Comparison of ENCODE assay signal across 11 mouse cellular contexts in the genomic region with DNA sequence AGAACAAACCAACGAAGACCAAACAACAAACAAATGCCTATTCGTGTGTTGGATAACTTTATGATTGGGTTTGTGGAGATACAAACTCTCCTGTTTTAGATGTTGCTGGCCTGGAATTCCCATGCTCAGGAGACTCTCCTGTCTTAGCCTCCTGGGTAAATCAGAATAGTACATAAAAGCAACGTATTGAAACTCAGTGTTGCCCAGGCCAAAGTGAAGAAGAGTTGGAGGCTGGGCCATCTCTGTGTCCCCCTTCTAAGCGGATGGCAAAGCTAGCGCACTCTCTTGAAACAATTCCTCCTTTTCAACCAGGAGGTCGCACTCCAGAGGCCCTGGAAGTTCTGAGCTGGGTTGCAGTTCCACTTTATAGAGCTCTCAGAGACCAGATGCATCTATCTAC. TPM values are rescaled to one million over a fixed set of nuclear protein-coding genes. Genes with fewer than 3 reads are reported as not detected.
DNase-seq lines count a peak whose midpoint lies in the region; ATAC-seq and TF ChIP-seq lines count a peak whose summit lies in the region.
"Had no signal": no experiment of that assay in that cellular context is flagged by ENCODE, and none has a peak within 500 bp of the region (broad histone marks: within the 10 kb centered on the region; RNA-seq: fewer than 3 reads in every experiment).

No protein-coding gene starts in this region.

- DNase-seq in liver, postnatal 0 days, result no peak
- no peak for DNase-seq in hindbrain, embryonic 10.5 days (ENCODE audit: low spot score)
- peak; percentile 94 for DNase-seq in midbrain, embryonic 11.5 days (ENCODE audit: low spot score, missing footprints)
- DNase-seq in thymus, adult 18-20 months, result no peak
- no peak for DNase-seq in lung, postnatal 25 days (ENCODE audit: low spot score)
- DNase-seq: heart, adult 11 months; kidney, adult 2 months had no signal

- H3K4me2 ChIP-seq in liver, postnatal 0 days (ENCODE audit: low read depth, low read length), result no peak overlapping the region
- H3K4me2 ChIP-seq in liver, embryonic 12.5 days, result no peak overlapping the region
- no peak overlapping the region for H3K4me2 ChIP-seq in midbrain, embryonic 11.5 days

- no peak overlapping the region for H3K9ac ChIP-seq in liver, postnatal 0 days (replicated peaks)
- no peak overlapping the region for H3K9ac ChIP-seq in liver, embryonic 12.5 days
- peak overlapping the region; percentile 60 for H3K9ac ChIP-seq in midbrain, embryonic 11.5 days (ENCODE audit: low read length)
- H3K9ac ChIP-seq: liver, embryonic 14.5 days had no signal

- no peak for TF ChIP-seq EP300 in liver, postnatal 0 days (IDR thresholded peaks at IDR 0.05; ENCODE audit: low read depth)

- no peak for TF ChIP-seq CTCF in liver, postnatal 0 days (IDR thresholded peaks at IDR 0.05; ENCODE audit: low read depth)
- no peak for TF ChIP-seq CTCF in olfactory bulb, adult 2 months (IDR thresholded peaks at IDR 0.05; ENCODE audit: insufficient read depth, low read depth, low read length)

- H3K4me3 ChIP-seq in liver, postnatal 0 days (ENCODE audit: low read depth, low read length), result no peak overlapping the region
- H3K4me3 ChIP-seq in liver, embryonic 12.5 days, result no peak overlapping the region
- H3K4me3 ChIP-seq in hindbrain, embryonic 10.5 days, result peak overlapping the region; percentile 32; the same call in 1 of the 2 replicates
- no peak overlapping the region for H3K4me3 ChIP-seq in midbrain, embryonic 11.5 days (ENCODE audit: low read depth, low read length)
- no peak overlapping the region for H3K4me3 ChIP-seq in olfactory bulb, adult 2 months (ENCODE audit: insufficient read depth, low read depth, low read length)

- 79% methylated on average over 6 of the region's 6 CpGs for WGBS in liver, postnatal 0 days (ENCODE audit: insufficient replicate concordance)
- WGBS in liver, embryonic 12.5 days (ENCODE audit: insufficient replicate concordance), result 72% methylated on average over 6 of the region's 6 CpGs
- 75% methylated on average over 6 of the region's 6 CpGs for WGBS in hindbrain, embryonic 10.5 days
- 68% methylated on average over 6 of the region's 6 CpGs for WGBS in midbrain, embryonic 11.5 days
- WGBS in olfactory bulb, adult 2 months, result 61% methylated on average over 6 of the region's 6 CpGs

- H3K36me3 ChIP-seq in liver, postnatal 0 days (replicated peaks; ENCODE audit: insufficient read depth, low read length), result no peaks in the 10 kb centered on the region
- no peaks in the 10 kb centered on the region for H3K36me3 ChIP-seq in liver, embryonic 12.5 days
- H3K36me3 ChIP-seq in hindbrain, embryonic 10.5 days, result no peaks in the 10 kb centered on the region
- no peaks in the 10 kb centered on the region for H3K36me3 ChIP-seq in midbrain, embryonic 11.5 days (ENCODE audit: control insufficient read depth, insufficient read depth, low read length)

- TF ChIP-seq POLR2A in olfactory bulb, adult 2 months (IDR thresholded peaks at IDR 0.05; ENCODE audit: insufficient read depth, low read depth, low read length), result no peak

- 0 out of 2 replicates have a peak overlapping the region, but pooled peaks have one; percentile 12 for H3K27ac ChIP-seq in liver, postnatal 0 days (ENCODE audit: low read depth)
- no peak overlapping the region for H3K27ac ChIP-seq in liver, embryonic 12.5 days
- peak overlapping the region; percentile 92 for H3K27ac ChIP-seq in hindbrain, embryonic 10.5 days
- H3K27ac ChIP-seq in midbrain, embryonic 11.5 days (ENCODE audit: low read depth, low read length), result peak overlapping the region; percentile 97
- peak overlapping the region; percentile 99 for H3K27ac ChIP-seq in olfactory bulb, adult 2 months (ENCODE audit: insufficient read depth, low read depth, low read length)
- H3K27ac ChIP-seq: liver, embryonic 14.5 days had no signal

- H3K27me3 ChIP-seq in liver, postnatal 0 days (ENCODE audit: insufficient read depth, low read length), result no peaks in the 10 kb centered on the region
- no peaks in the 10 kb centered on the region for H3K27me3 ChIP-seq in liver, embryonic 12.5 days (replicated peaks)
- H3K27me3 ChIP-seq in hindbrain, embryonic 10.5 days (ENCODE audit: insufficient read depth, poor library complexity, severe bottlenecking), result peaks cover 15% of the 10 kb centered on the region; the same call in 1 of the 2 replicates
- H3K27me3 ChIP-seq in midbrain, embryonic 11.5 days (ENCODE audit: control insufficient read depth, insufficient read depth, low read length), result no peaks in the 10 kb centered on the region

- no peaks in the 10 kb centered on the region for H3K9me3 ChIP-seq in liver, postnatal 0 days (ENCODE audit: low read length)
- H3K9me3 ChIP-seq in liver, embryonic 12.5 days (replicated peaks), result no peaks in the 10 kb centered on the region
- no peaks in the 10 kb centered on the region for H3K9me3 ChIP-seq in hindbrain, embryonic 10.5 days
- H3K9me3 ChIP-seq in midbrain, embryonic 11.5 days (ENCODE audit: control insufficient read depth, low read length), result no peaks in the 10 kb centered on the region

- ATAC-seq in liver, postnatal 0 days, result no peak
- no peak for ATAC-seq in liver, embryonic 12.5 days
- no peak for ATAC-seq in midbrain, embryonic 11.5 days (ENCODE audit: low FRiP score)
- ATAC-seq in inflammation-experienced regulatory T-cells, adult 6 months, result no peak

- peaks cover 21% of the 10 kb centered on the region for H3K4me1 ChIP-seq in liver, postnatal 0 days (ENCODE audit: insufficient read depth)
- H3K4me1 ChIP-seq in liver, embryonic 12.5 days, result peaks cover 18% of the 10 kb centered on the region
- peaks cover 47% of the 10 kb centered on the region for H3K4me1 ChIP-seq in hindbrain, embryonic 10.5 days (replicated peaks)
- peaks cover 37% of the 10 kb centered on the region for H3K4me1 ChIP-seq in midbrain, embryonic 11.5 days (ENCODE audit: control insufficient read depth, insufficient read depth, low read length)
- peaks cover 64% of the 10 kb centered on the region for H3K4me1 ChIP-seq in olfactory bulb, adult 2 months (ENCODE audit: control insufficient read depth, insufficient read depth, low read length)

RNA-seq across cellular contexts. Expression of a gene that starts 26.5 kb away (rescaled TPM):
- 0.18 and 0.28 TPM in 2 replicates for polyA plus RNA-seq in liver, postnatal 0 days (2015; fragmentation: Nextera tagmentation; extraction: Ambion mirVana)
- polyA plus RNA-seq in liver, embryonic 12.5 days (2016; fragmentation: Nextera tagmentation; extraction: Ambion mirVana), result 0.62 and 0.75 TPM in 2 replicates
- 7.0 and 18.0 TPM in 2 replicates for polyA plus RNA-seq in hindbrain, embryonic 10.5 days (2016; fragmentation: Nextera tagmentation; extraction: Ambion mirVana)
- 16.3 and 16.6 TPM in 2 replicates for polyA plus RNA-seq in midbrain, embryonic 11.5 days (2014; fragmentation: Nextera tagmentation; extraction: Ambion mirVana)
- 97.4 and 147 TPM in 2 replicates for polyA plus RNA-seq in olfactory bulb, adult 2 months (2012; ENCODE audit: insufficient read depth, insufficient read length, low replicate concordance, missing spikeins)
- 1 to 10 TPM in 2 of 3 experiments, under 1 TPM in 1; 0.78 to 1.3 (median 1.3) TPM for polyA plus RNA-seq in inflammation-experienced regulatory T-cells, adult 6 months (2017; shearing (Covaris generic))
